Mouse (Mus musculus) MEL (cell line): ENCODE data around the gene Hepacam2. TPM values are rescaled to one million over a fixed set of nuclear protein-coding genes. Genes with fewer than 3 reads are reported as not detected.

Experiments used
- DNase-seq: peaks from one replicate; pipeline ENCODE4 v3.0.0; 2011; ENCODE audit warnings: low read depth, low spot score
- H3K27ac ChIP-seq: 2 replicates; pipeline ENCODE4 v1.5.1; 2012; ENCODE audit warnings: low read depth, mild to moderate bottlenecking, control low read depth, low read length, moderate library complexity; ENCODE audit not compliant: control insufficient read depth
- H3K27me3 ChIP-seq, 2 experiments: fragments of 150-350 bp in 1 of 2; sonication (generic) in 1 of 2; 2 replicates each; pipeline ENCODE4 v1.6.1; 2012; ENCODE audit warnings: low read length in 2 of 2, mild to moderate bottlenecking in 2 of 2, improper control_type of control experiment in 1 of 2, moderate library complexity in 1 of 2; ENCODE audit not compliant: insufficient read depth in 2 of 2, control insufficient read depth in 1 of 2
- H3K36me3 ChIP-seq, 2 experiments: 2 replicates each; pipeline ENCODE4 v1.6.1; 2012 to 2014; ENCODE audit warnings: low read length in 2 of 2, improper control_type of control experiment in 1 of 2, inconsistent platforms in 1 of 2, mild to moderate bottlenecking in 1 of 2; ENCODE audit not compliant: insufficient read depth in 2 of 2, control insufficient read depth in 1 of 2
- H3K4me1 ChIP-seq, 2 experiments: fragments of 150-350 bp in 1 of 2; sonication (generic) in 1 of 2; 2 replicates each; pipeline ENCODE4 v1.6.1; 2012; ENCODE audit warnings: low read length in 2 of 2, improper control_type of control experiment in 1 of 2, mild to moderate bottlenecking in 1 of 2; ENCODE audit not compliant: insufficient read depth in 2 of 2, control insufficient read depth in 1 of 2
- H3K4me3 ChIP-seq, 2 experiments: fragments of 150-350 bp in 1 of 2; sonication (generic) in 1 of 2; 2 replicates each; pipeline ENCODE4 v1.5.1; 2012; ENCODE audit warnings: low read depth in 2 of 2, low read length in 2 of 2, mild to moderate bottlenecking in 2 of 2, moderate library complexity in 2 of 2, control low read depth in 1 of 2, improper control_type of control experiment in 1 of 2; ENCODE audit not compliant: control insufficient read depth in 1 of 2, insufficient read depth in 1 of 2
- H3K79me2 ChIP-seq: 2 replicates; pipeline ENCODE4 v1.6.1; 2012; ENCODE audit warnings: mild to moderate bottlenecking, low read length, moderate library complexity; ENCODE audit not compliant: control insufficient read depth, poor library complexity, insufficient read depth
- H3K9ac ChIP-seq: 2 replicates; pipeline ENCODE4 v1.6.1; 2012; ENCODE audit warnings: low read depth, mild to moderate bottlenecking, control low read depth, low read length, moderate library complexity; ENCODE audit not compliant: control insufficient read depth, poor library complexity, severe bottlenecking
- H3K9me3 ChIP-seq: fragments of 150-350 bp; sonication (generic); replicated peaks from 2 replicates; pipeline ENCODE4 v1.6.1; 2012; ENCODE audit warnings: mild to moderate bottlenecking, low read length, improper control_type of control experiment, moderate library complexity; ENCODE audit not compliant: insufficient read depth
- BHLHE40 ChIP-seq: IDR thresholded peaks from 2 replicates; pipeline ENCODE4 v1.6.1; 2012; ENCODE audit warnings: low read depth, mild to moderate bottlenecking, inconsistent platforms, low read length, improper control_type of control experiment, borderline replicate concordance
- CHD1 ChIP-seq: IDR thresholded peaks from 2 replicates; pipeline ENCODE4 v1.6.1; 2012; ENCODE audit warnings: low read depth, mild to moderate bottlenecking, inconsistent platforms, low read length, improper control_type of control experiment
- CTCF ChIP-seq, 3 experiments: IDR thresholded peaks in 2 of 3; conservative IDR thresholded peaks in 1 of 3; 2 replicates each; pipeline ENCODE4 v1.5.1; 2011 to 2012; ENCODE audit warnings: low read length in 3 of 3, low read depth in 2 of 3, mild to moderate bottlenecking in 2 of 3, improper control_type of control experiment in 1 of 3, inconsistent platforms in 1 of 3, mixed read lengths in 1 of 3, moderate library complexity in 1 of 3; ENCODE audit not compliant: control insufficient read depth in 1 of 3, insufficient read depth in 1 of 3, poor library complexity in 1 of 3, severe bottlenecking in 1 of 3
- E2F4 ChIP-seq: IDR thresholded peaks from 2 replicates; pipeline ENCODE4 v1.6.1; 2011; ENCODE audit warnings: low read depth, low read length, improper control_type of control experiment, borderline replicate concordance
- EP300 ChIP-seq, 2 experiments: IDR thresholded peaks; 2 replicates each; pipeline ENCODE4 v1.6.1; 2011; ENCODE audit warnings: improper control_type of control experiment in 2 of 2, low read length in 2 of 2, low read depth in 1 of 2, mild to moderate bottlenecking in 1 of 2
- ETS1 ChIP-seq: IDR thresholded peaks from 2 replicates; pipeline ENCODE4 v1.6.1; 2012; ENCODE audit warnings: low read depth, mild to moderate bottlenecking, inconsistent platforms, low read length, improper control_type of control experiment, moderate library complexity
- GABPA ChIP-seq: IDR thresholded peaks from 2 replicates; pipeline ENCODE4 v1.6.1; 2012; ENCODE audit warnings: low read depth, mild to moderate bottlenecking, inconsistent platforms, low read length, improper control_type of control experiment, moderate library complexity
- GATA1 ChIP-seq: IDR thresholded peaks from 2 replicates; pipeline ENCODE4 v1.6.1; 2011; ENCODE audit warnings: low read depth, low read length, improper control_type of control experiment
- JUND ChIP-seq: IDR thresholded peaks from 2 replicates; pipeline ENCODE4 v1.6.1; 2011; ENCODE audit warnings: low read depth, mild to moderate bottlenecking, improper control_type of control experiment, low read length
- KAT2A ChIP-seq: conservative IDR thresholded peaks from 2 replicates; pipeline ENCODE4 v1.6.1; 2012; ENCODE audit warnings: low read depth, low read length, improper control_type of control experiment, inconsistent platforms
- MEF2A ChIP-seq: IDR thresholded peaks from 2 replicates; pipeline ENCODE4 v1.6.1; 2014; ENCODE audit warnings: low read depth, mild to moderate bottlenecking, inconsistent platforms, low read length, improper control_type of control experiment; ENCODE audit not compliant: poor library complexity, insufficient replicate concordance, severe bottlenecking; ENCODE audit errors: extremely low read depth
- MYB ChIP-seq: IDR thresholded peaks from 2 replicates; pipeline ENCODE4 v1.6.1; 2011; ENCODE audit warnings: mild to moderate bottlenecking, low read depth, low read length, improper control_type of control experiment
- MYC ChIP-seq: IDR thresholded peaks from 2 replicates; pipeline ENCODE4 v1.6.1; 2011; ENCODE audit warnings: low read depth, mild to moderate bottlenecking, low read length, improper control_type of control experiment, moderate library complexity
- NELFE ChIP-seq: IDR thresholded peaks from 2 replicates; pipeline ENCODE4 v1.6.1; 2011; ENCODE audit warnings: low read depth, low read length, improper control_type of control experiment
- POLR2A ChIP-seq, 2 experiments: IDR thresholded peaks; 2 replicates each; pipeline ENCODE4 v1.6.1; 2011 to 2012; ENCODE audit warnings: low read length in 2 of 2, mild to moderate bottlenecking in 2 of 2, control low read depth in 1 of 2, improper control_type of control experiment in 1 of 2, low read depth in 1 of 2, moderate library complexity in 1 of 2; ENCODE audit not compliant: control insufficient read depth in 1 of 2, insufficient read depth in 1 of 2, poor library complexity in 1 of 2
- POLR2AphosphoS5 ChIP-seq: IDR thresholded peaks from 2 replicates; pipeline ENCODE4 v1.6.1; 2012; ENCODE audit warnings: low read depth, borderline replicate concordance, mild to moderate bottlenecking, inconsistent platforms, low read length, moderate library complexity, mixed read lengths
- RAD21 ChIP-seq: IDR thresholded peaks from 2 replicates; pipeline ENCODE4 v1.6.1; 2011; ENCODE audit warnings: mild to moderate bottlenecking, low read depth, low read length, improper control_type of control experiment
- SMC3 ChIP-seq: IDR thresholded peaks from 2 replicates; pipeline ENCODE4 v1.6.1; 2011; ENCODE audit warnings: low read depth, low read length, improper control_type of control experiment
- TAL1 ChIP-seq: IDR thresholded peaks from 2 replicates; pipeline ENCODE4 v1.6.1; 2012; ENCODE audit warnings: mild to moderate bottlenecking, inconsistent platforms, low read length, moderate library complexity, mixed read lengths
- TBP ChIP-seq: IDR thresholded peaks from 2 replicates; pipeline ENCODE4 v1.8.0; 2011; ENCODE audit warnings: low read depth, low read length, improper control_type of control experiment
- UBTF ChIP-seq: IDR thresholded peaks from 2 replicates; pipeline ENCODE4 v1.6.1; 2012; ENCODE audit warnings: low read depth, mild to moderate bottlenecking, inconsistent platforms, low read length, improper control_type of control experiment, moderate library complexity, borderline replicate concordance; ENCODE audit not compliant: insufficient read depth
- USF1 ChIP-seq: IDR thresholded peaks from 2 replicates; pipeline ENCODE4 v1.6.1; 2014; ENCODE audit warnings: low read depth, mild to moderate bottlenecking, inconsistent platforms, low read length, improper control_type of control experiment, moderate library complexity
- USF2 ChIP-seq, 2 experiments: IDR thresholded peaks; 2 replicates each; pipeline ENCODE4 v1.6.1; 2011 to 2012; ENCODE audit warnings: improper control_type of control experiment in 2 of 2, low read length in 2 of 2, borderline replicate concordance in 1 of 2, inconsistent platforms in 1 of 2, low read depth in 1 of 2, mild to moderate bottlenecking in 1 of 2; ENCODE audit not compliant: insufficient read depth in 1 of 2
- ZC3H11A ChIP-seq: IDR thresholded peaks from 2 replicates; pipeline ENCODE4 v1.6.1; 2012; ENCODE audit warnings: low read depth, mild to moderate bottlenecking, inconsistent platforms, low read length, improper control_type of control experiment
- ZKSCAN1 ChIP-seq: IDR thresholded peaks from 2 replicates; pipeline ENCODE4 v1.6.1; 2012; ENCODE audit warnings: low read depth, mild to moderate bottlenecking, inconsistent platforms, low read length, improper control_type of control experiment, moderate library complexity
- polyA plus RNA-seq, 2 experiments: library from polyadenylated mRNA; stranded (reverse) in 1 of 2; unstranded in 1 of 2; fragments of >175 nt in 1 of 2; fragments of >200 nt in 1 of 2; gene quantifications; 2 replicates each; pipeline versions ENCODE4 v1.2.1 to v1.2.4; 2012; ENCODE audit warnings: low replicate concordance in 2 of 2, low read depth in 1 of 2; ENCODE audit not compliant: insufficient read length in 2 of 2, insufficient read depth in 1 of 2, missing spikeins in 1 of 2
- total RNA-seq: library from RNA; depleted of rRNA; stranded (reverse); fragments of 300-350 nt; gene quantifications from 2 replicates; pipeline ENCODE4 v1.2.3, GENCODE M21; 2012

The Hepacam2 gene
- total and polyA plus RNA-seq, 3 experiments, result 0.11 TPM; not detected in 2

- Histone ChIP-seq H3K4me1 (no peaks in the 10 kb centered on the region), H3K27ac (no peak overlapping the region), H3K4me3 (no peak overlapping the region), H3K36me3 (peaks cover 0 to 3% of the 10 kb centered on the region in 2 experiments; a peak in 1 of 4 replicates), H3K9ac (no peak overlapping the region), H3K27me3 (no peaks in the 10 kb centered on the region), H3K79me2 (peaks cover 3% of the 10 kb centered on the region), H3K9me3 (no peaks in the 10 kb centered on the region)
- TF ChIP-seq RAD21, result no peak
- no peak for TF ChIP-seq MYB
- TF ChIP-seq POLR2AphosphoS5, result no peak
- no peak for TF ChIP-seq NELFE
- TF ChIP-seq ZKSCAN1, result no peak
- TF ChIP-seq ZC3H11A, result no peak
- no peak for TF ChIP-seq GABPA
- TF ChIP-seq E2F4, result no peak
- DNase-seq, result no peak
These were observed 13.5 kb upstream of the Hepacam2 start for GRCm38 (mm10) chr6:3511612-3512011.

- Histone ChIP-seq H3K9me3 (no peaks in the 10 kb centered on the region), H3K9ac (no peak overlapping the region), H3K79me2 (peaks cover 3% of the 10 kb centered on the region)
- no peak for DNase-seq
- TF ChIP-seq TAL1 (no peak), MYC (no peak), SMC3 (no peak), E2F4 (no peak), UBTF (no peak), USF1 (no peak), USF2 (IDR thresholded peaks at IDR 0.05; ENCODE audit: borderline replicate concordance in 1 of 2, insufficient read depth in 1 of 2, low read depth in 1 of 2, low read length in 2 of 2) (no peak), GATA1 (no peak), JUND (no peak), TBP (no peak), KAT2A (no peak), BHLHE40 (no peak), MEF2A (no peak), CTCF (IDR thresholded peaks at IDR 0.05 in 2 of 3, conservative IDR thresholded peaks at IDR 0.05 in 1 of 3; ENCODE audit: control insufficient read depth in 1 of 3, insufficient read depth in 1 of 3, low read depth in 2 of 3, low read length in 3 of 3, poor library complexity in 1 of 3, severe bottlenecking in 1 of 3) (no peak), EP300 (IDR thresholded peaks at IDR 0.05; ENCODE audit: low read depth in 1 of 2, low read length in 2 of 2) (no peak), ETS1 (no peak), CHD1 (no peak), POLR2A (IDR thresholded peaks at IDR 0.05; ENCODE audit: control insufficient read depth in 1 of 2, insufficient read depth in 1 of 2, low read depth in 1 of 2, low read length in 2 of 2, poor library complexity in 1 of 2) (no peak)
- TF ChIP-seq, all 39 proteins: peak for 0
- Histone ChIP-seq H3K27me3 (no peaks in the 10 kb centered on the region), H3K36me3 (peaks cover 0 to 3% of the 10 kb centered on the region in 2 experiments; a peak in 1 of 4 replicates), H3K4me3 (no peak overlapping the region), H3K4me1 (no peaks in the 10 kb centered on the region), H3K27ac (no peak overlapping the region)
These were observed 13.0 kb upstream of the Hepacam2 start for GRCm38 (mm10) chr6:3511116-3511515.
